Mouse (Mus musculus) bone marrow, adult 2 months (tissue): ENCODE measurements around the gene Ppfia4. TPM values are rescaled to one million over a fixed set of nuclear protein-coding genes. Genes with fewer than 3 reads are reported as not detected.
"Not testable (repeated sequence)": the region's sequence is repeated elsewhere in the genome, so short reads cannot be mapped to it uniquely, and the experiment has no call there.

ENCODE experiments used
- H3K27ac ChIP-seq: fragments of 200-500 bp; 2 replicates; pipeline ENCODE4 v1.5.1; 2012; ENCODE audit warnings: low read depth, mild to moderate bottlenecking, control low read depth, inconsistent platforms, low read length; ENCODE audit not compliant: control insufficient read depth, poor library complexity, insufficient read depth
- H3K4me1 ChIP-seq: fragments of 200-500 bp; 2 replicates; pipeline ENCODE4 v1.6.1; 2011; ENCODE audit warnings: low read length; ENCODE audit not compliant: control insufficient read depth, insufficient read depth
- H3K4me3 ChIP-seq: fragments of 200-500 bp; replicated peaks from 2 replicates; pipeline ENCODE3; 2011; ENCODE audit warnings: mild to moderate bottlenecking, low read depth, low read length, control low read depth; ENCODE audit not compliant: control insufficient read depth
- CTCF ChIP-seq: fragments of 200-500 bp; IDR thresholded peaks from 2 replicates; pipeline ENCODE4 v1.5.1; 2011; ENCODE audit warnings: low read length, control low read depth; ENCODE audit not compliant: control insufficient read depth, insufficient read depth
- POLR2A ChIP-seq: fragments of 200-500 bp; IDR thresholded peaks from 2 replicates; pipeline ENCODE4 v1.6.1; 2011; ENCODE audit warnings: low read depth, mild to moderate bottlenecking, control low read depth, low read length, borderline replicate concordance; ENCODE audit not compliant: control insufficient read depth
- WGBS: fragments of 180-500 bp; shearing (Covaris S2); methylation state at CpG from one replicate; pipeline ENCODE4 v1.1.7; 2018; 5-methylcytosine and 5-hydroxymethylcytosine counted together
- polyA plus RNA-seq: library from polyadenylated mRNA; stranded (reverse); fragments of >200 nt; gene quantifications from 2 replicates; pipeline ENCODE4 v1.2.4, GENCODE M21; 2011; ENCODE audit warnings: low replicate concordance; ENCODE audit not compliant: missing spikeins, insufficient read depth, insufficient read length

Gene Ppfia4
- polyA plus RNA-seq, 1 experiment, result 9.3 TPM

GRCm38 (mm10) chr1:134264341-134264740 lies 68.4 kb downstream of the Ppfia4 start:
- Histone ChIP-seq H3K4me3 (no peak overlapping the region), H3K27ac (no peak overlapping the region), H3K4me1 (no peaks in the 10 kb centered on the region; the same call in 1 of the 2 replicates)
- 85% methylated on average over 6 of the region's 6 CpGs for WGBS
- TF ChIP-seq CTCF, result no peak
- no peak for TF ChIP-seq POLR2A

- not testable (repeated sequence) for H3K4me3 ChIP-seq, H3K4me1 ChIP-seq, H3K27ac ChIP-seq
- 84% methylated on average over 1 of the region's 1 CpGs for WGBS
These were observed 83.0 kb downstream of the Ppfia4 start for GRCm38 (mm10) chr1:134249681-134250080.

Other genes with a start within 250 kb of the Ppfia4 start
- gene Chit1, start 221.7 kb downstream of the Ppfia4 start, polyA plus RNA-seq, result not detected in 2 replicates
- gene Chil1, start 150.8 kb downstream of the Ppfia4 start, polyA plus RNA-seq, result 37.4 and 135 TPM in 2 replicates
- gene Mybph, start 139.5 kb downstream of the Ppfia4 start, polyA plus RNA-seq, result not detected in 2 replicates
- not detected in 2 replicates for gene Adora1, start 97.5 kb downstream of the Ppfia4 start, polyA plus RNA-seq
- not detected in 2 replicates for gene Myog, start 42.9 kb downstream of the Ppfia4 start, polyA plus RNA-seq
- gene Tmem183a, start 29.1 kb upstream of the Ppfia4 start, polyA plus RNA-seq, result 33.0 and 45.7 TPM in 2 replicates
- not detected in 2 replicates for gene 4933406M09Rik, start 53.0 kb upstream of the Ppfia4 start, polyA plus RNA-seq
- 17.6 and 40.8 TPM in 2 replicates for gene Cyb5r1, start 72.6 kb upstream of the Ppfia4 start, polyA plus RNA-seq
- gene Adipor1, start 82.5 kb upstream of the Ppfia4 start, polyA plus RNA-seq, result 98.9 and 107 TPM in 2 replicates
- 24.1 and 38.0 TPM in 2 replicates for gene Klhl12, start 122.6 kb upstream of the Ppfia4 start, polyA plus RNA-seq
- 10.0 and 10.9 TPM in 2 replicates for gene Rabif, start 161.7 kb upstream of the Ppfia4 start, polyA plus RNA-seq
- not detected in 2 replicates for gene Mgat4e, start 216.8 kb upstream of the Ppfia4 start, polyA plus RNA-seq
- gene Kdm5b, start 227.2 kb upstream of the Ppfia4 start, polyA plus RNA-seq, result 7.2 and 20.4 TPM in 2 replicates